Mouse (Mus musculus) inflammation-experienced regulatory T-cells (primary cell): Measurements from ENCODE around the gene Rbpms2. TPM values are rescaled to one million over a fixed set of nuclear protein-coding genes. Genes with fewer than 3 reads are reported as not detected.

ENCODE experiments used
- polyA plus RNA-seq, 2 experiments: library from polyadenylated mRNA; unstranded; fragments of 100-300 nt; shearing (Covaris generic); gene quantifications; one replicate each; pipeline ENCODE4 v1.2.1; 2017

The Rbpms2 gene
- under 1 TPM in 1 of 2 experiments, not detected in 1; 0.27 TPM for polyA plus RNA-seq

GRCm38 (mm10) chr9:65629025-65629766 lies at the start of gene Rbpms2:
Gene Rbpms2, plus strand, starts transcription at chr9:65629648.

GRCm38 (mm10) chr9:65579781-65580371 lies 49.6 kb upstream of the Rbpms2 start, which contains the start of gene Plekho2:
Gene Plekho2, minus strand, starts transcription at chr9:65580040.

GRCm38 (mm10) chr9:65586406-65587269 lies 42.8 kb upstream of the Rbpms2 start, which contains the start of gene Pif1:
Gene Pif1, plus strand, starts transcription at chr9:65587160.

GRCm38 (mm10) chr9:65667701-65668100 lies 38.3 kb downstream of the Rbpms2 start, which contains the start of gene Oaz2:
Gene Oaz2, plus strand, starts transcription at chr9:65668001.

Other genes with a start within 250 kb of the Rbpms2 start
- under 1 TPM in 1 of 2 experiments, not detected in 1; 0.19 TPM for gene Kbtbd13, start 238.0 kb upstream of the Rbpms2 start, polyA plus RNA-seq
- gene Rasl12, start 231.1 kb upstream of the Rbpms2 start, polyA plus RNA-seq = 1 to 10 TPM in 1 of 2 experiments, under 1 TPM in 1; 0.49 to 2.1 TPM
- under 1 TPM in 1 of 2 experiments, not detected in 1; 0.55 TPM for gene Slc51b, start 206.7 kb upstream of the Rbpms2 start, polyA plus RNA-seq
- gene Mtfmt, start 193.9 kb upstream of the Rbpms2 start, polyA plus RNA-seq = 10 to 100 TPM; 36.6 to 46.7 TPM
- 100 to 1,000 TPM; 124 to 138 TPM for gene Spg21, start 168.7 kb upstream of the Rbpms2 start, polyA plus RNA-seq
- under 1 TPM; 0.13 to 0.31 TPM for gene Ankdd1a, start 109.5 kb upstream of the Rbpms2 start, polyA plus RNA-seq
- gene Plekho2, start 49.6 kb upstream of the Rbpms2 start, polyA plus RNA-seq = 10 to 100 TPM; 70.1 to 71.2 TPM
- gene Pif1, start 42.5 kb upstream of the Rbpms2 start, polyA plus RNA-seq = 1 to 10 TPM in 1 of 2 experiments, under 1 TPM in 1; 0.96 to 2.6 TPM
- 100 to 1,000 TPM in 1 of 2 experiments, 10 to 100 TPM in 1; 81.4 to 128 TPM for gene Oaz2, start 38.4 kb downstream of the Rbpms2 start, polyA plus RNA-seq
- 1 to 10 TPM; 4.0 to 5.2 TPM for gene Zfp609, start 197.9 kb downstream of the Rbpms2 start, polyA plus RNA-seq